Mouse (Mus musculus) heart, embryonic 11.5 days (tissue): ENCODE results near the gene Stk31. TPM values are rescaled to one million over a fixed set of nuclear protein-coding genes. Genes with fewer than 3 reads are reported as not detected.

Experiments used
- ATAC-seq: fragments of 200-750 bp; cut with Nextera tagmentation; replicated peaks from 2 replicates; pipeline ENCODE4 v1.8.0; 2017; ENCODE audit warnings: moderate library complexity; ENCODE audit not compliant: insufficient number of reproducible peaks, low FRiP score, low TSS enrichment
- H3K27ac ChIP-seq: fragments of 300-500 bp; sonication (generic); 2 replicates; pipeline ENCODE4 v1.5.1; 2014; ENCODE audit warnings: mild to moderate bottlenecking, low read depth, low read length
- H3K27me3 ChIP-seq: fragments of 300-500 bp; sonication (generic); 2 replicates; pipeline ENCODE4 v1.6.1; 2014; ENCODE audit warnings: mild to moderate bottlenecking, low read length, mixed read lengths; ENCODE audit not compliant: control insufficient read depth, insufficient read depth
- H3K36me3 ChIP-seq: fragments of 300-500 bp; sonication (generic); 2 replicates; pipeline ENCODE4 v1.6.1; 2014; ENCODE audit warnings: mild to moderate bottlenecking, low read length, moderate library complexity, mixed read lengths; ENCODE audit not compliant: control insufficient read depth, insufficient read depth
- H3K4me1 ChIP-seq: fragments of 300-500 bp; sonication (generic); 2 replicates; pipeline ENCODE4 v1.6.1; 2014; ENCODE audit warnings: low read length; ENCODE audit not compliant: control insufficient read depth, insufficient read depth
- H3K4me2 ChIP-seq: fragments of 300-500 bp; sonication (generic); 2 replicates; pipeline ENCODE4 v1.6.1; 2014; ENCODE audit warnings: mild to moderate bottlenecking, moderate library complexity
- H3K4me3 ChIP-seq: fragments of 300-500 bp; sonication (generic); 2 replicates; pipeline ENCODE4 v1.5.1; 2014; ENCODE audit warnings: low read depth, low read length
- H3K9ac ChIP-seq: fragments of 300-500 bp; sonication (generic); 2 replicates; pipeline ENCODE4 v1.6.1; 2014; ENCODE audit warnings: mild to moderate bottlenecking, low read depth, low read length, moderate library complexity
- H3K9me3 ChIP-seq: fragments of 300-500 bp; sonication (generic); replicated peaks from 2 replicates; pipeline ENCODE4 v1.6.1; 2016; ENCODE audit warnings: low read length; ENCODE audit not compliant: control insufficient read depth
- WGBS: fragments of 180-500 bp; shearing (Covaris S2); extraction: QIAGEN DNeasy Blood & Tissue Kit; methylation state at CpG from one replicate; pipeline ENCODE4 v1.1.7; 2014; ENCODE audit not compliant: insufficient replicate concordance; 5-methylcytosine and 5-hydroxymethylcytosine counted together
- polyA plus RNA-seq: library from polyadenylated mRNA; unstranded; fragments of >200 nt; fragmentation: Nextera tagmentation; extraction: Ambion mirVana; gene quantifications from 2 replicates; pipeline ENCODE4 v1.2.1, GENCODE M21; 2014

The Stk31 gene
- 0.17 and 0.20 TPM in 2 replicates for polyA plus RNA-seq

DNA sequence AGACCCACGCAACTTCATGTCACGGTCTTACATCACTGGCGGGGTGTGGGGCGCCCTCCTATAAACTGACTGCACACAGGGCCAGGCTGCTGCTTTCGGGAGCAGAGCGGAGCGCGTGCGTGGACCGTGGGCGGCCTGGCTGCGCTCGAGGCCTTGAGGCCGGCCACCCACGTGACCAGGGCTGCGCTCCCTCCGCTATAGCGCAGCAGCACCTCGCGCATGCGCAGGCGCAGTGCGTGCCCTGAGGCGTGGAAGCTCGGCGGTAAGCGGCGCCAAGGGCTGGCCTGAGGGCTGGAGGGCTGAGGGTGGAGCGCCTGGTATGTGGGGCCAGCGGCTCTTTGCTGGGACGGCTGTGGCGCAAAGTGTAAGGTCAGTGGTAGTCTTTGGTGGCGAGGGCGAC lies at the start of gene Stk31:
Stk31 (plus strand) TSS at position 289 of the 400 bp plus-strand sequence.
- no peaks in the 10 kb centered on the region for H3K27me3 ChIP-seq
- 71% methylated on average over 34 of the region's 34 CpGs for WGBS
- H3K4me3 ChIP-seq: no peak within 1 kb of the TSS
- H3K4me1 ChIP-seq: no peaks in the 10 kb centered on the region
- H3K27ac ChIP-seq: no peak within 1 kb of the TSS
- H3K9me3 ChIP-seq: no peaks in the 10 kb centered on the region
- no peak within 1 kb of the TSS for H3K9ac ChIP-seq
- ATAC-seq: no peak
- no peaks in the 10 kb centered on the region for H3K36me3 ChIP-seq
- no peak within 1 kb of the TSS; the same call in 1 of the 2 replicates for H3K4me2 ChIP-seq

DNA sequence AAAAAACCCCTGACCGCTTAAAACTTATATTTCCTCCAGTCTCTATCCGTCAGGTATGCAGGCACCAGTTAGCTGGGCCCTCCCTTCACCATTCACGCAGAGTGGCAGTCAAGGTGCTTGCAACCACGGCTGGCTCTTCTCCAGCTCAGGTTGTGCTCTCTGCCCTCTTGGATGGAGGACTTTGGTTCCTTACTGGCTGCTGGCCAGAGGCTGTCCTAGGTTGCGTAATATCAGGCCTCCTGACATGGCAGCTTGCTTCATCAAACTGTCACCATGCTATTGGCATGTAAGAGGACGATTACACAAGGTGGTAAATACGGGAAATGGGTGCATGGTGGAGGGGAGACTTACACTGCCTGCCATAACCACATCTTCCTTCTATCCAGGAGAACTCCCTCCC lies 45.6 kb upstream of the Stk31 start:
- Histone ChIP-seq H3K9me3 (no peaks in the 10 kb centered on the region), H3K4me1 (no peaks in the 10 kb centered on the region), H3K4me3 (no peak overlapping the region), H3K27me3 (no peaks in the 10 kb centered on the region), H3K4me2 (no peak overlapping the region), H3K9ac (no peak overlapping the region), H3K36me3 (no peaks in the 10 kb centered on the region), H3K27ac (no peak overlapping the region)
- no peak for ATAC-seq
- WGBS: 85% methylated on average over 7 of the region's 7 CpGs

- ATAC-seq: no peak
- no peaks in the 10 kb centered on the region for H3K4me1 ChIP-seq
- 49% methylated on average over 3 of the region's 3 CpGs for WGBS
Measured at GRCm38 (mm10) chr6:49354613-49355012, 40.8 kb upstream of the Stk31 start.

GRCm38 (mm10) chr6:49355171-49355570 lies 40.2 kb upstream of the Stk31 start:
- 64% methylated on average over 4 of the region's 4 CpGs for WGBS
- no peaks in the 10 kb centered on the region for H3K4me1 ChIP-seq
- no peaks in the 10 kb centered on the region for H3K9me3 ChIP-seq
- no peak overlapping the region for H3K4me2 ChIP-seq
- no peak overlapping the region for H3K27ac ChIP-seq
- H3K36me3 ChIP-seq: no peaks in the 10 kb centered on the region
- no peak for ATAC-seq
- H3K9ac ChIP-seq: no peak overlapping the region
- no peaks in the 10 kb centered on the region for H3K27me3 ChIP-seq
- no peak overlapping the region for H3K4me3 ChIP-seq

More at GRCm38 (mm10) chr6:49354613-49355012, 40.8 kb upstream of the Stk31 start:
- Histone ChIP-seq H3K36me3 (no peaks in the 10 kb centered on the region), H3K9me3 (no peaks in the 10 kb centered on the region), H3K9ac (no peak overlapping the region), H3K4me3 (no peak overlapping the region), H3K4me2 (no peak overlapping the region), H3K27ac (no peak overlapping the region), H3K27me3 (no peaks in the 10 kb centered on the region)

DNA sequence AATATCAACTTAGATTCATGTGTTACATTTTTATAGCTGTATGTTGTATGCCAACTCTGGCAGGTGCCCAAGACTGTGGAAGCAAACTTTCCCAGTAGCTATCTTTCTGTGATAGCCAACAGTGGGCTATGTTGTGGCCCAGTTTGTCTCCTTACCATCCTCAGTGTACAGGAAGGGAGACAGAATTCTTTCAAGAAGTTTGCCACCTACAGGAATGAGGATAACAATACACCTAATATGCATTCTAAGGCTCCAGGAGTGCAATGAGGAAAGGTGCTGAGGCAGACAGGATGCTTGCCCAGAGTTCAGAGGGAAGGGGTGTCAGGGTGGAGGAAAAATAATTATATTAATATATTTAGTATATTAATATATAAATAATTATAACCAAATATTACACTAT lies 35.0 kb upstream of the Stk31 start:
- ATAC-seq: no peak
- H3K27me3 ChIP-seq: no peaks in the 10 kb centered on the region
- no peaks in the 10 kb centered on the region for H3K9me3 ChIP-seq
- no peak overlapping the region for H3K4me2 ChIP-seq
- no peak overlapping the region for H3K27ac ChIP-seq
- H3K9ac ChIP-seq: no peak overlapping the region
- no peak overlapping the region for H3K4me3 ChIP-seq
- H3K36me3 ChIP-seq: no peaks in the 10 kb centered on the region
- H3K4me1 ChIP-seq: no peaks in the 10 kb centered on the region

DNA sequence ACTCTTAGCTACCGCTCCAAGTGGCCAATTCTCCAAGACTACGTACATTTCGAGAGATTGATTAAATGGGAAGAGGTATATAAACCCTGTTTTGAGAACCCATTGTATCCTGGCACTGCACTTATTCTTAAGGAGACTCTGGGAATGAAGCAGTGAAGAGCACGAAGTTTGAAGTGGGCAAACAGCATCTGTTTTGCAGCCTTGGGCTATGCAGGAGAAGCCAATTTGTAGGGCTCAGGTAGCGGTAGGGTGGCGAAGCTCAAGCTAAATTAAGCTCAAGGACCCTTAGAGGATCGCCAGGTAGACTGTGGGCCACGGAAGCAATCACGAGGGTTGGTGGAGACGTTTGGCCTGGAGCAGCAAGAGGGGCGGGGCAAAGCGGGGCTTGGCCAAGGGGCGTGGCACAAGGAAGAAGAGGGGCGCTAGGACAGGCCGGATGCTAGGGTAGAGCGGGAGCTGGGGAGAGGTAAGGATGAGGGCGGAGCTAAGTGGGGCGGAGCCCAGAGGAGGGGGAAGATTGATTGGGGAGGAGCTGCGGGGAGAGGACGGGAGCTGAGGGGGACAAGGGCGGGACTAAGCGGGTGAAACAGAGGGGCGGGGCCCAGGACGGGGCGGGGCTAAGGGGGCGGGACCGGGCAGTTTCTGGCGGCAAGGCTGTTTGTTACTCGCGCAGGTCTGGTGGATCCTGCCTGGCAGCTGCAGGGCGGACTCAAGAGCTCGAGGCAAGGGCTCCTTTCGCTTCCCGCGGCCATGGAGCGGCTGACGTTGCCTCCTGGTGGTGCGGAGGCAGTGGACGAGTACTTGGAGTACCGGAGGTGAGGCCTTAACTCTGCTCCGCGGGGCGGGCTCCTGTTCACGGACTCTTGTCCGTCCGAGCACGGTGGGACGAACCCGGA lies 28.0 kb upstream of the Stk31 start, which contains the start of gene Fam221a:
Fam221a (plus strand) TSS at position 581 of the 896 bp plus-strand sequence.
- no peaks in the 10 kb centered on the region for H3K27me3 ChIP-seq
- no peaks in the 10 kb centered on the region for H3K36me3 ChIP-seq
- H3K4me1 ChIP-seq: peaks cover 3% of the 10 kb centered on the region
- H3K4me3 ChIP-seq: peak within 1 kb of the TSS; percentile 66
- H3K9ac ChIP-seq: peak within 1 kb of the TSS; percentile 78
- no peaks in the 10 kb centered on the region for H3K9me3 ChIP-seq
- 4% methylated on average over 46 of the region's 49 CpGs for WGBS
- peak within 1 kb of the TSS; percentile 91 for H3K4me2 ChIP-seq
- peak within 1 kb of the TSS; percentile 66; the same call in 1 of the 2 replicates for H3K27ac ChIP-seq
- peak; percentile 99 for ATAC-seq

DNA sequence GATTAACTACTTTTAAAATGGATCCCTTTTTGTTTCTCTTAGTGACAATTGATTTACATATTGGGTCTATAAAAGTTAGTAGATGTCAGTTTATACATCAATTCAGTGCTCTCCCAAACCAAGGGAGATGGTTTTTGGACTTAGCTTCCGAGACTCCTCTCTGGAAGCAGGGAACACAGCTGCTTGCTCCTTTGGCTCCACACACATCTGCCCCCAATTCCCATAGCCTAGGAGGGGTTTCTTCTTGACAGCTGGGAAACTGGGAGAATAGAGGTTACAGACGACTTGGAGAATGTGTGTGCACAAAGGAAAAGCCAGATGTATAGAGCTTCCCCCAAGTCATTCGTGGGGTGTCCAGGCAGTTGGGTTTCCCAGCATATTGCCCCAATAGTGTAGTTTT lies 27.2 kb upstream of the Stk31 start:
- Histone ChIP-seq H3K27ac (no peak overlapping the region), H3K4me1 (peaks cover 3% of the 10 kb centered on the region), H3K36me3 (no peaks in the 10 kb centered on the region), H3K9ac (peak overlapping the region; percentile 78), H3K4me3 (peak overlapping the region; percentile 66), H3K4me2 (peak overlapping the region; percentile 91), H3K9me3 (no peaks in the 10 kb centered on the region), H3K27me3 (no peaks in the 10 kb centered on the region)
- WGBS: 55% methylated on average over 3 of the region's 3 CpGs
- no peak for ATAC-seq

DNA sequence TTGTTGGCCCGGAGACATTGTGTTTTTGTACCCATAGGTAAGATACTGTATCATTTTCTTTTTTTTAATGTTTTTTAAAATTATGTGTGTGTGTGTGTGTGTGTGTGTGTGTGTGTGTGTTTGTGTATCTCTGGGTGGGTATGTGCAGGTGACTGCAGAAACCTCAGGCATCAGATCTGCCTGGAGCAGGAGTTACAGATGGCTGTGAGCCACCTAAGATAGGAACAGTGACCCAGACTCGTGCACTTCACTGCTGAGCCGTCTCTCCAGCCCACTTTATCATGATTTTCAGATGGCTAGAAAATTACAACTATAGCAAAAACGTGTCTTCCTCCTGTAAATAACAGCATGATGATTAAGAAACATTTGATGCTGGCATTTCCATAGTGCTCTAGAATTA lies 22.7 kb upstream of the Stk31 start:
- H3K9ac ChIP-seq: no peak overlapping the region
- WGBS: 58% methylated on average over 4 of the region's 4 CpGs
- H3K4me3 ChIP-seq: no peak overlapping the region
- peaks cover 3% of the 10 kb centered on the region for H3K4me1 ChIP-seq
- H3K27ac ChIP-seq: no peak overlapping the region
- H3K4me2 ChIP-seq: no peak overlapping the region
- no peaks in the 10 kb centered on the region for H3K9me3 ChIP-seq
- no peaks in the 10 kb centered on the region for H3K27me3 ChIP-seq
- no peaks in the 10 kb centered on the region for H3K36me3 ChIP-seq
- ATAC-seq: no peak

GRCm38 (mm10) chr6:49373943-49374342 lies 21.5 kb upstream of the Stk31 start:
- H3K36me3 ChIP-seq: no peaks in the 10 kb centered on the region
- no peak overlapping the region for H3K9ac ChIP-seq
- no peaks in the 10 kb centered on the region for H3K4me1 ChIP-seq
- no peak overlapping the region for H3K4me3 ChIP-seq
- WGBS: 67% methylated on average over 2 of the region's 2 CpGs
- no peak overlapping the region for H3K4me2 ChIP-seq
- ATAC-seq: no peak
- H3K9me3 ChIP-seq: no peaks in the 10 kb centered on the region
- H3K27ac ChIP-seq: no peak overlapping the region
- no peaks in the 10 kb centered on the region for H3K27me3 ChIP-seq
